Mouse (Mus musculus) embryo, embryonic 10 days (tissue): Measurements from ENCODE around the gene Pcolce.

Experiments
- DNase-seq: peaks from one replicate; pipeline ENCODE4 v3.0.0-alpha.2; 2015; ENCODE audit warnings: low spot score

The Pcolce gene

GRCm38 (mm10) chr5:137595921-137596320 is 17.7 kb downstream of the Pcolce start:
- DNase-seq = no peak

DNA sequence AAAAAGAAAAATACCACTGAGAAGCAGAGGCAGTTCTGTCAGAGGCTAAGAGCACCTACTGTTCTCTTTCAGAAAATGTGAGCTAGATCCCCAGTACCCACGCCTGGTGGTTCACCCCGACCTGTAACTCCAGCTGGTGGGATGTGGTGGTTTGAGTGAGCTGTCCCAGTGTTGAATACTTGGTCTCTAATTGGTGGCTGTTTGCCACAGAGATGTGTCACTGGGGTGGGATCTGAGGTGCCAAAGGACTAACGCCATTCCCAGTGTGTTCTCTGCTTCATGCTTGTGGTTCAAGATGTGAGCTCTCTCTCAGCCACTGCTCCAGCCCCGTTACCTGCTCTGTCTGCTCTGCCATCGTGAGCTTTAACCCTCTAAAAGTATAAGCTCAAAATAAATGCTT is 23.1 kb downstream of the Pcolce start:
- no peak for DNase-seq

DNA sequence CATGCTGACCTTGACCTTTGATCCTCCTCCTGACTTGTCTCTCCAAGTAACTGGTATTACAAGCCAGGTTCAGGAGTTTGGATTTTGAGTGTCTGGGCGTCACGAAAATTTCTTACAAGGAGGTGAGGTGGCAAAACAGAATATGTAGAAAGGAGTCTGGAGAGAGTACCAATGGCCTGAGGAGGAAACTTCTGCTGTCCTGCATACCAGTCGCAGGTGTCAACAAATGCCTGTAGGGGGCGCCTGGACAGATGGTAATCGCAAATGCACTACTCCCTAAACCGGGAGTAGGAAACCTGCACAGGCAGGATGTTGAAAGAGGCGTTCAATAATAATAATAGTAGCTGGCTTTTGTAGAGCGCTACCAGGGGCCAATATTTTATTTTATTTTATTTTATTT is 28.6 kb downstream of the Pcolce start:
- DNase-seq = peak; percentile 60

DNA sequence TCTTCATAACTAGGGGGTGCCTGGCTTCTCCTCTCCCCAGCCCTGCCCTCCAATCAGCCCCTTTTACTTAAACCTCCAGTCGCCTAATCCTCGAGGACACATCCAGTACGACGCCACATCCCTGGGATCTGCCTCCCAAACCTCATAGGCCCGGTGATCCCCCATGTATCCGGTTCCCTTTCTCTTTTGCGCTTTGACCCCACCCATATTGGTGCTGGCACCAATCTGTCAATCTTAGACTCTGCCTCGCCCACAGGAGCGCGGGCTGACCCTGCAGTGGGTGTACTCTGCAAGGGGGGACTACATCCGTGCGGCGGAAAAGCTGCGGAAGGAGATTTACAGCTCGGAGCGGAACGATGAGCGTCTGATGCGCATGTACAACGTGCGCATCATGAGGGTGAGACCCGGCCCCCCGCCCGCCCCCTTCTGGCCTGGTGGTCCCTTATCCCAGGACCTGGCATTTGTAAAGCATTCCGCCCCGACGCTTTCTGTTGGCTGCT is 29.9 kb downstream of the Pcolce start:
- DNase-seq = peak; percentile 64

- DNase-seq = no peak
Observed at GRCm38 (mm10) chr5:137582702-137583101, 30.9 kb downstream of the Pcolce start.

- no peak for DNase-seq
Observed at GRCm38 (mm10) chr5:137580246-137580645, 33.3 kb downstream of the Pcolce start.

DNA sequence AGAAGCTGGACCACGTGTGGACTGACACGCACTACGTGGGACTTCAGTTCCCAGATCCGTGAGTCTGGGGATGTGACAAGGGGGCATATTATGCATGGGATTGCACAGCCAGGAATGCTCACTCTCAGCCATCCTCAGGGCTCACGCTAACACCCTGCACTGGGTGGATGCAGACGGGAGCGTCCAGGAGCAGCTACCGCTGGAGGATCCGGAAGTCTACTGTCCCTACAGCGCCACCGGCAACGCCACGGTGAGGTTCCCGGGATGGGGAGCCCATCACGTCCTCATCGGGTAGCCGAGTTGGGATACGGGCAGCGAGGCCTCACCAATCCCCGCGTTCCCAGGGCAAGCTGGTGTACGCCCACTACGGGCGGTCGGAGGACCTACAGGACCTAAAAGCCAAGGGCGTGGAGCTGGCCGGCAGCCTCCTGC is 39.1 kb downstream of the Pcolce start:
- DNase-seq = peak; percentile 77

- DNase-seq = no peak
Observed at GRCm38 (mm10) chr5:137570691-137571586, 42.6 kb downstream of the Pcolce start.

- no peak for DNase-seq
Observed at GRCm38 (mm10) chr5:137570181-137570580, 43.4 kb downstream of the Pcolce start.

DNA sequence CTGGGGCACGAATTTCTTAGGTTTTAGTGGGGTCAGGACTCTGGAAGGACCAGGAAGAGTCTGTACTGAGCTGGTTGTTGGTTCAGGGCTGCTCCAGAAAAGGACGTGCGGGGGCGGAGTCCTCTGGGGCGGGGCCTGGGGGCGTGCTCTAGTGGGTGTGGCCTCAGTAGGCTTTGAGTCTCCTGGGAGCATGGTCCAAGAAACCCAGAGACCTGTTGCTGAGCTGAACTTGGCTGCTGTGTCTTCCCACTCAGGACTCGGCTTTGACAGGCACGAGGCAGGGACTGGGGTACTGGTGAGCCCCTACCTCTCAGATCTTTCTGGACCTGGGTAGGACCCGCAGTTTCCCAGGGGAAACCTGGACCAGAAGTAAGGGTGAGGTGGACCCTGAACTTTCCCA is 43.9 kb downstream of the Pcolce start, which contains the start of gene Tfr2:
TSS of gene Tfr2 (plus strand) at position 176 of the 400 bp plus-strand sequence.
- DNase-seq = peak; percentile 19

DNA sequence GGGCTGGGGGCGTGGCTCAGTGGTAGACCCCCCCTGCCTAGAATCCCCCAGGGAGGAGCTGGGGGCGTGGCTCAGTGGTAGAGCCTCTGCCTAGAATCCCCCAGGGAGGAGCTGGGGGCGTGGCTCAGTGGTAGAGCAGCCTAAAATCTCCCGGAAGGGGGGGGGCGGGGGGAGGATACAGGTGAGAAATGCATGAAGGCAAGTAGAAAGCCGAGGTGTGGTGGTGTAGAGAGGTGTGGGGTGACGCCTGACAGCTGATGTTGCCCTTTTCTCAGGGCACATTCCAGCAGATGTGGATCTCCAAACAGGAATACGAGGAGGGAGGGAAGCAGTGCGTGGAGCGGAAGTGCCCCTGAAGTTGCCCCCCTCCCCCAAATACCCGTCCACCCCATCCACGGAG is 44.6 kb downstream of the Pcolce start:
- DNase-seq = no peak

- DNase-seq = no peak
Observed at GRCm38 (mm10) chr5:137568223-137568798, 45.3 kb downstream of the Pcolce start.

DNA sequence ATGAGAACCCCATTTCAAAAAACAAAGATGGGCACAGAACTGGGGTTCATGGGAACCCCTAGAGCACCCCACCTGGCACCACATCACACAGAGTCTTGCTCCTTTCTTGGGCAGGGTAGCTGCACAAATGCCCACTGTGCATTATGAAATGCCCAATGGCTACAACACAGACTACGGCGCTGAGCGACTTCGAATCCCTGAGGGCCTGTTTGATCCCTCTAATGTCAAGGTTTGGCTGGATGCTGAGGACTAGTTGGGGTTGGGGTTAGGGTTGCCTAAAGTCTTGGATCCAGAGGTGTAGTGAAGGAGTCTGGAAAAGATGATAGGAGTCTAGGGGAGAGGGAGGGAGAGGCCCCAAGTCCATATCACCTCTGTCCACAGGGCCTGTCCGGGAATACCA is 47.2 kb downstream of the Pcolce start:
- DNase-seq = no peak

GRCm38 (mm10) chr5:137565744-137566143 is 47.8 kb downstream of the Pcolce start:
- no peak for DNase-seq

- DNase-seq = no peak
Observed at GRCm38 (mm10) chr5:137562965-137563364, 50.6 kb downstream of the Pcolce start.

DNA sequence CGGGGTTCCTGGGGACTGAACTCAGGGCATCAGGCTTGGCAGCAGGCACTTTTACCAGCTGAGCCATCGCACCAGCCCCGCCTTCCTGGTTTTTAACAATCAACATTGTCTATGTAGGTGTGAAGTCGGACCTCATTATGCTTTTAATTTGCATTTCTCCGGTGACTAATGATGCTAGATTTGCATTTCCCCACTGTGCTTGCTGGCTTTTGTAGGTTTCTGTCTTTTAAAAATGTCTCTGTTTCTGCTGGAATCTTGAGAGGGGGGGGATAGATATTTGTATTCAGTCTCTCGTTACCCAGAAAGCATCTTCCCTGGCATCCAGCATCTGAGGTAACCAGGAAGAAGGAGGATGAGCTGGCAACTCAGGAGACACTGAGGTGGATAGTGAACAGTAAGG is 52.0 kb downstream of the Pcolce start:
- DNase-seq = no peak
